Mouse (Mus musculus): Measurements from ENCODE around the gene Aifm3.
"Not testable (repeated sequence)": the region's sequence is repeated elsewhere in the genome, so short reads cannot be mapped to it uniquely, and the experiment has no call there.

Gene Aifm3

GRCm38 (mm10) chr16:17499249-17499883 is 10.0 kb downstream of the Aifm3 start:
- no peak for DNase-seq (ENCODE audit: low spot score)

- DNase-seq (ENCODE audit: low spot score): no peak
These were observed 13.3 kb downstream of the Aifm3 start for GRCm38 (mm10) chr16:17502681-17503080.

- DNase-seq (ENCODE audit: low spot score): no peak
These were observed 17.7 kb downstream of the Aifm3 start for GRCm38 (mm10) chr16:17507018-17507552.

GRCm38 (mm10) chr16:17508031-17508430 is 18.6 kb downstream of the Aifm3 start:
- not testable (repeated sequence) for DNase-seq (ENCODE audit: low spot score)

- peak; percentile 88 for DNase-seq (ENCODE audit: low spot score)
These were observed 19.3 kb downstream of the Aifm3 start, which contains the start of gene Lztr1 for GRCm38 (mm10) chr16:17508546-17509239. Gene Lztr1, plus strand, starts transcription at chr16:17508688.

GRCm38 (mm10) chr16:17509240-17509597 is 19.8 kb downstream of the Aifm3 start:
- DNase-seq (ENCODE audit: low spot score): no peak

GRCm38 (mm10) chr16:17510143-17510542 is 20.7 kb downstream of the Aifm3 start:
- DNase-seq (ENCODE audit: low spot score): no peak

- no peak for DNase-seq (ENCODE audit: low spot score)
These were observed 21.3 kb downstream of the Aifm3 start for GRCm38 (mm10) chr16:17510686-17511085.

- DNase-seq (ENCODE audit: low spot score): no peak
These were observed 22.0 kb downstream of the Aifm3 start for GRCm38 (mm10) chr16:17511431-17511830.

GRCm38 (mm10) chr16:17518910-17519309 is 29.5 kb downstream of the Aifm3 start:
- no peak for DNase-seq (ENCODE audit: low spot score)

GRCm38 (mm10) chr16:17524156-17524555 is 34.7 kb downstream of the Aifm3 start:
- DNase-seq (ENCODE audit: low spot score): no peak

- DNase-seq (ENCODE audit: low spot score): no peak
These were observed 36.1 kb downstream of the Aifm3 start for GRCm38 (mm10) chr16:17525524-17525923.

GRCm38 (mm10) chr16:17526223-17526622 is 36.8 kb downstream of the Aifm3 start:
- DNase-seq (ENCODE audit: low spot score): no peak

GRCm38 (mm10) chr16:17527606-17528005 is 38.2 kb downstream of the Aifm3 start:
- no peak for DNase-seq (ENCODE audit: low spot score)

GRCm38 (mm10) chr16:17528276-17528675 is 38.9 kb downstream of the Aifm3 start:
- DNase-seq (ENCODE audit: low spot score): no peak

- no peak for DNase-seq (ENCODE audit: low spot score)
These were observed 40.7 kb downstream of the Aifm3 start for GRCm38 (mm10) chr16:17529981-17530586.

GRCm38 (mm10) chr16:17530640-17531288 is 41.4 kb downstream of the Aifm3 start, which contains the start of gene Thap7:
Gene Thap7, minus strand, starts transcription at chr16:17531136.
- DNase-seq (ENCODE audit: low spot score): peak; percentile 96

GRCm38 (mm10) chr16:17532271-17532670 is 42.9 kb downstream of the Aifm3 start:
- DNase-seq (ENCODE audit: low spot score): no peak

GRCm38 (mm10) chr16:17532676-17533329 is 43.4 kb downstream of the Aifm3 start:
- DNase-seq (ENCODE audit: low spot score): no peak

- no peak for DNase-seq (ENCODE audit: low spot score)
These were observed 47.2 kb downstream of the Aifm3 start for GRCm38 (mm10) chr16:17536584-17536983.

- no peak for DNase-seq (ENCODE audit: low spot score)
These were observed 53.2 kb downstream of the Aifm3 start for GRCm38 (mm10) chr16:17542632-17543031.

- DNase-seq (ENCODE audit: low spot score): no peak
These were observed 63.4 kb downstream of the Aifm3 start for GRCm38 (mm10) chr16:17552837-17553236.

Measured in ovary, postnatal 36 days (tissue).